Mouse (Mus musculus): ENCODE measurements around the gene Sptb. TPM values are rescaled to one million over a fixed set of nuclear protein-coding genes. Genes with fewer than 3 reads are reported as not detected.

Gene Sptb
- total RNA-seq, 2 experiments from 2014 or later, result 2.2 to 2.4 TPM

DNA sequence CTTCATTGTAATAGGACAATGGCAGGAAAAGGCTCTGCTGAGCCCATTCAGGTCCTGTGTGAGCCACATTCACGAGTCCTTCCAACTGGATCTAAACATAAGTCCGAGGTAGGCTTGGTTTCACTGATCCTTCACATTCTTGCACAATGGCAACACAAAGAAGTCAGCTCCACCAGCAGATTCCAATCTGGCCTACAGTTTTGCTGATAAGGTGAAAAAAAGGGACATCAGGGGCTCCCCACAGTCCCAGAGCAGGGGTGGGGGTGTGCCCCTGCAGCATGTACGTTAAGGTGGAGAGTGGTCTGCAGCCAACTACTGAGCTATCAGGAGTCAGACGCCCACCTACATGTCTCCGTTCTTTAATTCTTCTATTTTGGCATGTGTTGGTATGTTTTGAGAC lies 35.0 kb downstream of the Sptb start:
- no peak for ATAC-seq (replicated peaks; ENCODE audit: poor library complexity)

DNA sequence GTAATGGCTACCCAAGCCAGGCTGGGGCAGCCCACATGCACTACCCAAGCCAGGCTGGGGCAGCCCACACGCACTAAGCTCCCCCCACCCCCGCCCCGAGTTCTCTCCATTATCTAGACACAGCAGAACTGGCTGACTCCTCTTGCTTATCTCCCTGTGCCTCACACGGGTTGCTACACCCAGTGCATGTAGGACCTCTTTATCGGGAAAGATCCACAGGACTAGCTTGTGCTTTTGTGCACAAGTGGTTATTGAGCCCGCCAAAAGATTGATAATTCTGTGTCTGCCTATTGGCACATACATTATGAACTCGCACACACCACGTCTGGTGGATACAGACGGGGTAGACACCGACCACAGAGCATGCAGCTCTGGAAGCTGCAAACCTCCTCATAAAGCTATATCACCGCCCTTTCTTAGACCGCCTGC lies 36.5 kb downstream of the Sptb start:
- ATAC-seq (replicated peaks; ENCODE audit: poor library complexity), result peak; percentile 69

DNA sequence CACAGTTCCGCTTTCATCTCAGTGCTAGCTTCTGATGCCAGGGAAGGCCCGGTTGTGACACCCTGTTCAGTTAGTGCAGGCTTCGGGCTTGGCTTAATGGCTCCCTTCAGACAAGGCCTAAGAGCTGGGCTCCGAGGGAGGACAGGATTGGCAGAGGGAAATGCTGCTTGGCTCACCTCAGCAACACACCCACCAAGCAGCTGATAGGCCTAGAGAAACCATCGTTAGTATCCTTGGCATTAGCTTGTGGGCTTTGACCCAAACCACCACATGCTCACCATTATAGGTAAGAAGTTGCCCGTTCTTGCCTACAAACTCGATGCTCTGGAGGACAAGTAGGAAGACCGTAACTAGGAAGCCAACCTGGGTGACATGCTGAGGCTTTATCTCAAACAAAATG lies 38.3 kb downstream of the Sptb start:
- no peak for ATAC-seq (replicated peaks; ENCODE audit: poor library complexity)

DNA sequence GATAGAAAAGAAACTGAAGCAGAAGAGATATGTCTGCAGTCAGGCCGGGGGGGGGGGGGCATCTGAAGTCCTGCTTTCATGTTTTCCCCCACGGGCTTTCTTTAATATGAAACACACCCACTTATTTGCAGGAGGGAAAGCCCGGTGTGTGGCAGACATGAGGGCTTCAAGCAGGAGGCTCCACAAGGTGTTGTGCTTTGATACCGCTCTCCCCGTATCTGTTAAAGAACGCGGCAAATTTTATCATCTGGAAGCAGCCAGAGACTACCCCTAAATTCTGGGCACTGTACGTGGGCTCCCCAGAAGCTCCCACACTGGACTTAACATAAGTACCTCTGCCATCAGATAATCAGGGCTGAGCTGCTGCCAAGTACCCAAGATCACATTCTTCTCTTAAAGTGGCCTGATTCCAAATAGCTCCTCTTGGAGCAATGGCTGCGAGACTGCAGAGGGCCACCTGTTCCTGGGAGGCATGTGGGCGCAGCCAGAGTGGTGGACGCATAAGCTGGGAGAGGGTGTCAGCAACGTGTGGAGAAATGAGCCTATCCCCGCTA lies 39.7 kb downstream of the Sptb start:
- peak; percentile 70 for ATAC-seq (replicated peaks; ENCODE audit: poor library complexity)

DNA sequence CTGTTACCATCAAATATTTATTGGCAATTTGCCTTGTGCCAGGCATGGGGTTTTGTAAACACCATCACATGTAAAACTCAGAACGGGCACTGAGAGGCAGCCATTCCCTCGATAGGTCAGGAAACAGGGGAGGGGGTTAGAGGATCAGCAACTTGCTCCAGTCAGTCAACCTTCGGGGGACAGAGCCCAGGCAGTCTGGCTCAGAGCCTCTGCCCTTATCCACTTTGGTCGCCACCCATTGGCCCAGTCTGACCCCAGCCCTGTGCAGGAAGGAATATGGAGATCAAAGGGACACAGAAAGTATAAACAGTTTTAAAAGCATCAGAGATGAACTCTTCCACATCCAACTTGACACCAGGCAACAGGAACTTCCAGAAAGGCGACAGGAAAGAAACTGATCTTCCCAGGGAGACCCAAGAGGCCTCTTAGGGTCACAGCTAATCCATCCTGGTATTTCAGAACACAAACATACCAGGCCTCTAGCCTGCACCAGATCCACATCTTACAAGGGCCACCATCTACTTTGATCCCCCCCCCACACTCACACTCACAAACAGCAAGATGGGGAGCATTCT lies 40.3 kb downstream of the Sptb start:
- no peak for ATAC-seq (replicated peaks; ENCODE audit: poor library complexity)

DNA sequence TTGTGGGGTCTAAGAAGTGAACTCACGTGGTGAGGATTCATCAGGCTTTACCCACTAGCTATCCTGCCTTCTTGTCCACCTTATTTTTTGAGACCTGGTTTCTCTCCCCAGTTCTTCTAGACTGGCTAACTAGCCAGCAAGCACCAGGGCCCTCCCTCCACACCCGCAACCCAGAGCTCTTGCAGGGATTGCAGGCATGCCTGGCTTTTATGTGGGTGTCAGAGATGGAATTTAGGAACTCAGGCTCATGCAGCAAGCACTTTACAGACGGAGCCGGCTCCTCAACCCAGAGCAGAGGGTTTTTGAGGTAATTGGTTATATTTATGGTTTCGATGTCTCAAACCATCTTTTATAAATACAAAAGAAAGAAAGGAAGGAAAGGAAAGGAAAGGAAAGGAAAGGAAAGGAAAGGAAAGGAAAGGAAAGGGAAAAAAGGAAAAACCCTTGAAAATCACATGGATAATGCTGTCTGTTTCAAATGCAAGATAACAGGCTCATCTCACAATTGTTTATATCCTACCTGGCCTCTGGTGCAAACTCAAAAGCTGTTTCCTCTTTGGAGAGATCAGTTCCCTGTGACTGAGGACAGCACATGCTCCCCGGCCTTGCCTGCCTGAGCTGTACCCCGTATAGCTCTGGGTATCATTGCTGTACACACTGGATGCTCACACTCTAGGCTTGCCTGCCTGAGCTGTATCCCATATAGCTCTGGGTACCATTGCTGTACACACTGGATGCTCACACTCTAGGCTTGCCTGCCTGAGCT lies 41.5 kb downstream of the Sptb start:
- ATAC-seq (replicated peaks; ENCODE audit: poor library complexity), result no peak

DNA sequence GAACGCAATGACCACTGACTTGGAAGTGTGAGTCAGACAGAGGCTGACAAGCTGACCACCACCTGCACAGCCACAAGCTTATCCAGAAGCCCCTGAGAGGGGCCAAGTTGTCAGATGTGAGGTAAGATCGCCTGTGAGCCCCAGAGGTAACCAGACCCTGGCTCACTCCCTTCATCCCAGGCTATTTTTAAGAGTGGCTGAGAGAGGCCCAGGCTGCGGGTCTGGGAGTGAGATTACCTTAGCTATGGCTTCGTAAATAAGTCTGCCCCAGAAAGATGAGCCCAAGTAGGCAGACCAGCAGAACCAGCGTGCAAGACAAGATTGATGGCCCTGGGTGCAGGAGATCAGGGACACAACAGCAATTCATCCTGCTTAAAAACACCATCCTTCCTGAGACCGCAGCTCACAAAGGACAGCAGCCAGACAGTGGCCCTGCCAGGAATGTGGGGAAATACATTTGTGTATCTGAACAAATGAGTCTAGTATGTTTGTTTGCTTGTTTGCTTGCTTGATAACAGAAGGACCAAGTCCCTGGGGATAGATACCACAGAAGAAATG lies 58.5 kb downstream of the Sptb start:
- ATAC-seq (replicated peaks; ENCODE audit: poor library complexity), result no peak

DNA sequence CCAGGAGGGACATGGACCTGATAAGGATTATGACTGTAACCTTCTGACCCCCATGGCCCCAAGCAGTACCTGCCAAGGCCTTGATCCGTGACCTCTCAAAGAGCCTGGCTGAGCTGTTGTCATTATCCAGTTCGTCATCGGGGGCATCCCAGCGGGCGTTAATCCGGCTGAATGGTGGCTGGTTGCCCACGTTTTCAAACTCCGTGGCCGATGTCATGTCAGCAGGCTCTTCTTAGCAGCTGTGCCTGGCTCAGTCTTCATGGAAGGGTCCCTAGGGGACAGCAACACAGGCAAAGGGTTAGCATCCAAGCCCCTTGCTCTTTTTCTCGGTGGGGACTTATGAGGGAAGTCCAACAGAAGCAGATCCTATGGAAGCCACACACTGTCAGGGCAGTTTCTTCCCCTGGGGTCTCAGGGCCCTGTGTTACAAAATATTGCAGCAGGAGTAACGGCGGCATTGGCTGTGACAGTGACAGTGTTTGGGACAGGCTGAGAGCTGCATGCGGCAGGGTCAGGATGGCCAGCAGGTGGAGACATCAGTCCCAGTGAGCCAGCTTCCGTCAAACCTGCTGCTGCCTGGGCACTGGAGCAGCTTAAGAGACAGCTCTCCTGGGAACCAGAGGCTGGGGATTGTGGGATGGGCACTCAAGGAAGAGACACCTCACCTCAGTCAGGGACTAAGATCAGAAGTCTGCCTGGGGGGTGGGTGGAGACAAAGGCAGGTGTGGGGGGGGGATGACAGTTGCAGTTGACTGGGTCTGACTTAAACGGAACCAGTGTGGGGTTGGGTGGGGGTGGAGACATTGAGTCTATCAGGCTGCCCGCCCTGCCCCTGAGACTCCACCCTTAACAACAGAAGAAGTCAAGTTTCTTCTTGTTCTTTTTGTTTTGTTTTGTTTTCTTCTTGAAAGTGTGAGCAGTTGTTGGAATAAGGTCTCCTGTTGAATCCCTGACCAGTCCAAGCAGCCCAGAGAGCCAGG lies 60.3 kb downstream of the Sptb start:
- peak; percentile 98 for ATAC-seq (replicated peaks; ENCODE audit: poor library complexity)

DNA sequence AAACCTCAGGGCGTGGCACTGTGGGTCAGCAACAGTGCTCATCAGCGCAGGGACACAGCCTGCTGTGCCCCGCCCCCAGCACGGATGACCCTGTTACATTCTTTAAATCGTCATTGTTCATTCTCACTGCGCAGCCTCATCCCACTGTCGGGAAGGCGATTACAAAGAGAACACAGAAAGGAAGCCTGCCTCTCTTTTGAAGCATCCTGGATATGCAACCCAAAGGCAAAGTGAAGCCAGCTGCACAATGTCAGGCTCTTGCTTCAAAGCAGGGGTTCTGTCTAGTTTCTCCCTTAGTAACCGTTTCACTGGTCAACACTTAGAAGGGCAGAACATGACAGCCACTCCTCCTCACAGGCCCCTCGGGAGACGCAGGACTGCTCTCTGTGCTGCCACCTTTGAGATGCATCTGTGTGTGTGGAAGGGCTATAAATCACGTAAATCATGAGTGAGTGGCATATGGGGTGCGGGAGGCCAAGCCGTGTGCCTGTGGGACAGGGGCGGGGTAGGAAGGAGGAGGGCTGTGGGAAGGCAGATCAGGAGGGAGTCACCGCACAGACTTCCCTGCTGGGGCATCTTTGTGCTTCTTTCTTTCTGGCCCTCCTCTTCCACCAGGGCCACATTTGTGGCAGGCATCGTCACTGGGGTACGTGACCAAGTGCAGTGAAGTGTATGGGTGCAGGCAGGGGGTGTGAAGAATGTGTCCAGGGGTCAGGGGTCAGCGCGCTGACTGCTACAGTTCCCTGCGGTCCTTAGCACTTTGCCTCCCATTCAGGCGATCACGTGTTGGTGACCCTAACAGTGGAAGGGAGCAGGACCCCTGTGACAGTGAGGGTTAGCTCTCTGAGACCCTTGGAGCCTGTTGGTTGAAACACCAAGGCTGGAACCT lies 64.9 kb downstream of the Sptb start:
- no peak for ATAC-seq (replicated peaks; ENCODE audit: poor library complexity)

DNA sequence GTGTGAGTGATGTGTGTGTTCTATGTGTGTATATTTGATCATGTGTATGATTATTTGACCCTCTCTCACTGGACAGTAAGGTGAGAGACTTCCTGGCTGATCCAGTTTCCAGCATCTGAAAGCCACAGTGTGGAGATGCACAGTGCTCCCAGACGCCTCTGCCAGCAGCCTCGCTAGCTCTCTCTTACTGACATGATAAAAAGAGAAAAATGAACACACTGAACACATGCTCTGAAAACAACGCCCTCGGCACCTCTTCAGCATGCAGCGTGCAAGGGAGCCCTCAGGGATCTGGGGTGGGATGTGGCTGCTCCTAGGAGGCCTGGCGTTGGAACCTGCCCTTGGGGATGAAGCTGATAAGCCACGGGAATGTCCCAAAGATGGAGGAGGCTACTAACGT lies 66.7 kb downstream of the Sptb start:
- no peak for ATAC-seq (replicated peaks; ENCODE audit: poor library complexity)

DNA sequence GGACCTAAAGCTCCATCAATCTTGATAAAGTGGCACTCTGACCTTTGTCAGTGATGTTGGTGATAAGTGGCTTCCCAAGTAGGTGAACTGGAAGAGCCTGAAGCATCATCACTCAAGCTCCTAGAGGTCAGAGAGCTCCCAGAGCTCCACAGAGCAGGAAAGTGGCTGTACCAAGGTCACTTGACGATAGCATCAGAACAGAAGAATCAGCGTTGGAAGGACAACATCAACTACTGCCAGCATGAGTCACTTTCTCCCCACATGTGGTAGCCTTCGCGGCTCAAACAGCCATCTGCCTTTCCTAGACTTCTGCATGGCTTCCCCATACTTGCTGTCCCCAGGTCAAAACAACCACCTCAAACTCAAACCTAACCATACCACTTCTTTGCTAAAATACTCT lies 67.7 kb downstream of the Sptb start:
- ATAC-seq (replicated peaks; ENCODE audit: poor library complexity), result no peak

DNA sequence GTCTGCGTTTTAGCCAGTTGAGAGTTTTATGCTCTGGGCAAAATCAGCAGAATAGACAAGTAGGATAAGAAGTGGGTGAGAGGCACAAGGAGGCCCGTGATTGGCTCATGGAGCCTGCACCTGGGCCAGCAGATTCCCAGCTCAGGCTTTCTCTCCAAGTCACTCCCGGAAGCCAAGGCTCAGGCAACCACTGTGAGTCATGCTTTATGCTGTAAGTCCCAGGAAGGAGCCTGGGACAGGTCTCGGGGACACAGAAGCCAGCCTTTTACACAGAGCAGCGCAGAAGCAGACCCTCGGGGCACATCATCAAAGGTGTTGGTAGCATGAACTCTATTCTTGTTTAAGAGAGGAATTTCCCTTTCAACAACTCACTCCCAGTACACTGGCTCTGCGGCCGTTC lies 69.7 kb downstream of the Sptb start:
- ATAC-seq (replicated peaks; ENCODE audit: poor library complexity), result no peak

DNA sequence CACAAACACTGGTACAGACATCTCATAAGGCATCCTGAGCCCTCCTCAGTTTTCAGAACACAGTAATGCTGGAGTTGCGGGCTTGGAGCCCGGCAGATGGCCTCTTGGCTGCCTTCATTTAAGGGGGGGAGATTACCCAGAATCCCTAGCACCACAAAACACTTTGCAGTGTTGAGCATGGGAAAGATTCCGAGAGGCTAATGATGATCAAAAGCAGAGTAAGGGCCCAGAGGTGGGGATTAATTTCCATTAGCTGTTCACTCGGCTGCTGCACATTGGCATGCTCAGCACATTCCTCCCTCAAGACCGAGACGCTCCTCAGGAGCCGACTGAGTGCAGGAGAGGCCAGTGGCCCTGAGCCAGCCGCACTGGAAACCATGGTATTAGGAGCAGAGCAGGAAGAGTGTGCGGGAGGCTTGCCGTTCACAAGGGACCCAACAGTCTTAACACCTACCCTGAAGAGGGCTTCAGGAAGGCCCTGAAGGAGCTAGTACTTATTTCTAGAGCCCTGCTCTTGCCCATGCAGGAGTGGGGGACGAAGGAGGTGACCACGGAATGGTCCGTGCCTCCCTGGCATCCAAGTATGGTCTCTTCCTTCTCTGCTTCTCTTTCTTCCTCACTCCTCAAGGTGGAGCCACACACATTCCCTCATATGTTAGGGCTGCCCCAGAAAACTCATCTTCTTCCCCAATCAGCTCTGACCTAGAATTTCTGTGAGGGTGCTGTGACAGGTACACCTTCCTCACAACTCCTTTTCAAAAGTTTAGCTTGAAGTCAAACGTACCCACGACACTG lies 75.3 kb downstream of the Sptb start:
- ATAC-seq (replicated peaks; ENCODE audit: poor library complexity), result no peak

DNA sequence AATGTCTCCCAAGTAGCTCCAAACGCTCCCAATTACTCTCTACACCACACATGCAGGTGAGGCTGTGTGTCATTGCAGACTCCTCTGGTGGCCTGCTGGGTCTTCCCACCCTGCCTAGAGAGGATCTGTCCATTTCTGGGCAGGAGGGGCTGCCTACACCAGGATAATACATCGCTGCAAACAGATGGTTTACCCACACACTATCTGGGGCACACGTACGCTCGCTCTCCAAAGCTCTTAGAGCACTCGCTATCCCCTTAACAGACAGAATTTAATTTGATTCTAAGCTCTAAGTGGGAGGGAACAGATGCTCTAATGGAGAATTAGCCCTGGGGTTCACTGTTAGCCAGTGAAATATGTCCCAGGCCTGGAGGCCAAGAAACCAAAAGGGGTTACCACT lies 87.0 kb downstream of the Sptb start:
- no peak for ATAC-seq (replicated peaks; ENCODE audit: poor library complexity)

DNA sequence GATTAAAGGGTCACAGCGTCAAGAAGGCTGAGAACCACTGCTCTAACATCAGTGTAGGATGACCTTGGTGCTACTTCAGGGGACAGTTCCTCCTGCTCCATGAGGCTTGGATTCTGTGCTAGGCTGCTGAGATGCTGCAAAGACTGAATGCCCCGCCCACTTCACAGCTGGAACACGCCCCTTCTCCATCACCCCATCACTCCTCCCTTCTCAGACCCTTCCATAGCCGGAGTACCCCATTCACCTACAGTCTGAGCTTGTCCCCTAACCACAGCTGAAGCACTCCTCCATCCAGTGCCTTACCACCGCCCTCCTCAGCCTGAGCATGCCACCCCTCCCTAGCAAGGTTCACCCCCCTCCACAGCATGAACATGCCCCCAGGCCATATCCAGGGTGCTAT lies 90.5 kb downstream of the Sptb start:
- no peak for ATAC-seq (replicated peaks; ENCODE audit: poor library complexity)

DNA sequence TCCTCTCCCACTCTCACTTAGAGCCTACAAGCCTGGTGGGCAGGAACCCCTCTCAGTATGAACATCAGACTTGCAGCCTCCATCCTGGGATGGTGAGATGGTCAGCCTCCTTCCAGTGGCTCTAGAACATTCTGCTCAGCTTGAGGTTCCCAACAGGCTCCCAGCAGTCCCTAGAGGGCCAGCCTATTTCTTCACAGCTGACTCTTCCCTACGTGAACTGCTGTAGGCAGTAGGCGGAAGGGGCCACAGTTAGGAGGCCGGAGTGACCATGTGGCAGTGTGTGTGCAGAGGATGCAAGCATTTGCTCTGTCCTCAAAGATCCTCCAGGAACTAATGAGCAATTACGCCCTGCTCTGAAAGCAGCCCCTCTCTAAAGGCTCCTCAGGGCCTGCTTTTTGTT lies 92.2 kb downstream of the Sptb start:
- no peak for ATAC-seq (replicated peaks; ENCODE audit: poor library complexity)

DNA sequence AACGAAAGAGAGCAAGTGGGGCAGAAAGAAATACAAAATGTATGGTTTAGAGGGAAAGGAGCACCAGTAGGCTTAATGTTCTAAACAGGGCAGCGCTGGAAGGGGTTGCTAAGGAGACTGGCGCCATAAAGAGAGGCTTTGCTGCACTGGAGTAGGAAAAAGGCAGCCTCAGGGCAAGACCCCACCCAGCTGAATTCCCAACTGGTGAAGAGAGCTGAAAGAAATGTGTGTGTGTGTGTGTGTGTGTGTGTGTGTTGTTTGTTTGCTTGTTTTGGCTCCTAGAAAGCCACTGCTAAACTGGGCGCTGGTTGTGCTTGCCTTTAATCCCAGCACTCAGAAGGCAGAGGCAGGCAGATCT lies 94.8 kb downstream of the Sptb start:
- 0 out of 2 replicates have a peak, but pooled peaks have one; percentile 2 for ATAC-seq (replicated peaks; ENCODE audit: poor library complexity)

DNA sequence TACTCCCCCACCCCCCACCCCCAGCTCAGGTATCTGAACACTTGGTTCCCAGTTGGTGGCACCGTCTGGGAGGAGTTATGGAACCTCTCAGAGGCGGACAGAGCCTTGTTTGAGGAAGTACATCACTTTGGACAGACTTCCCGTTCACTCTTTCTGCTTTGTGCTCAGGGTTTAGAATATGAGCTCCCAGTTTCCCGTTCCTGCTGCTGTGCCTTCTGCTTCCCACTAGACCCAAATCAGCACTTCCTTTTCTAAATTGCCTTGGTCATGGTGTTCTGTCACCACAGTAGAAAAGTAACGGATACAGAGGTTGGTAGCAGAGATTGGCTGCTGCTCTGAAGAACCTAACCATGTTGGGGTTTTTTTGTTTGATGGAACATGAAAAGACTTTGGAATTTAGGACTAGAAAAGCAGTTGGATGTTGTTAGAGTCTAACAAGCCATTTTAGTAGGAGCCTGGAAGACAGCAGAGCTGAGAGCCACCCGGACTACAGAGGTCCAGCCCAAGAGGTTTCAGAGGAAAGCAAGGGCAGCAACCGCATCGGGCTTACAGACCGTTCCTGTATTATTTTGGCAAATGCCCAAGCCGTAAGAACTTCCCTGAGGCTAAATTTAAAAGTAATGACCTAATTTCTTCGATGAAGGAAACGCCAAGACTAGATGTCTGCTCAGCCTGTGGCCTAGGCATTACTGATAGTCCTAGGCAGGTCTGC lies 95.3 kb downstream of the Sptb start:
- peak; percentile 90 for ATAC-seq (replicated peaks; ENCODE audit: poor library complexity)

DNA sequence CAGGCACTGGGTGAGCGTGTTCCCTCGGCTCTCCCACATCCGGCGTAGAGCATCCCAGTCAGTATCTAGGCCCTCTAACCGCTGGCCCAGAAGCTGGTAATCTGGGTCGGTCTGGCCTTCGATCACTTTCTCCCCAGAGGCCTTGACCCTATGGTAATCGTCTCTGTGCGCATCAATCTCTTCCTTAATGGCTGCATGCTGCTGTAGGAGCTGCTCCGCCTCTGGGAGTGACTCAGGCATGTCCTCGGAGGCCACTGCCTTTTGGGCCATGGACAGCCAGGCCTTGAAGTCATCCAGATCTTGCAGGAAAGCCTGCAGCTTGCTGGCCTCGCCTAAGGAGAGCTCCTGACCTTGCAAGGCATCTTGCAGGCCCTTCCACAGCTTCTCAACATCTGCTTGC lies 97.7 kb downstream of the Sptb start:
- ATAC-seq (replicated peaks; ENCODE audit: poor library complexity), result no peak

All from megakaryocyte progenitor cell, adult 5-6 weeks (primary cell).